Mouse (Mus musculus): Measurements from ENCODE around the gene Nrl.

The Nrl gene

DNA sequence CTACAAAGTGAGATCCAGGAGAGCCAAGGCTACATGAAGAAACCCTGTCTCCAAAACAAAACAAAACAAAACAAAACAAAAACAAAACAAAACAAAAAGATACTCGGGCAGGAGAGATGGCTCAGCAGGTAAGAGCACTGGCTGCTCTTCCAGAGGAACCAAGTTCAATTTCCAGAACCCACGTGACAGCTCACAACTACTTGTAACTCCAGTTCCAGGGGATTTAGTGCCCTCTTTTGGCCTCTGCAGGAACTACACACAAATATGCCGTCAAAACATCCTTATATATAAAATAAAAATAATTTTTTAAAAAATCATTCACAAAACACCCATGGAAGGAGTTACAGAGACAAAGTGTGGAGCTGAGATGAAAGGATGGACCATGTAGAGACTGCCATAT lies 3.2 kb upstream of the Nrl start:
- peak; percentile 48 for DNase-seq

GRCm38 (mm10) chr14:55526674-55527073 lies 1.9 kb upstream of the Nrl start:
- no peak for DNase-seq

- no peak for DNase-seq
These were observed 719 bp downstream of the Nrl start for GRCm38 (mm10) chr14:55524062-55524461.

- no peak for DNase-seq
These were observed 4.1 kb downstream of the Nrl start for GRCm38 (mm10) chr14:55520451-55521361.

- no peak for DNase-seq
These were observed 5.2 kb downstream of the Nrl start for GRCm38 (mm10) chr14:55519604-55520003.

- DNase-seq: no peak
These were observed 5.9 kb downstream of the Nrl start for GRCm38 (mm10) chr14:55518897-55519296.

- no peak for DNase-seq
These were observed 8.9 kb downstream of the Nrl start for GRCm38 (mm10) chr14:55515846-55516245.

DNA sequence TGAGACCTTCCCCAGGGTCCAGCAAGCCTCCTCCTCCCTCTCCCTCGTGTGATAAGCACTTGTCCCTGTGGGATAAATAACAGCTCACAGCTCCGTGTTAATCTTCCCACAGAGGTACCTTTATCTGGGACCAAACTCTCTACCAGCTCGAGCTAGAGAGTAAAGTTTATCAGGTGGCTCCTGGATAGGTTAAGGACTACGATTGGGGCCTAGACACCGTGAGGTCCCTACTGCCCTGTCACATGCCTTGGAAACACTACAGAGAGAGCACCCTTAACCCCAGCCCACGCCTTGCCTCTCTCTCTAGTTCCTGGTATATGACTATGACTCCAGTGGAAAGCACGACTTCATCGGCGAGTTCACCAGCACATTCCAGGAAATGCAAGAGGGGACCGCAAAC lies 10.9 kb downstream of the Nrl start:
- no peak for DNase-seq

GRCm38 (mm10) chr14:55511037-55511436 lies 13.7 kb downstream of the Nrl start:
- DNase-seq: no peak

DNA sequence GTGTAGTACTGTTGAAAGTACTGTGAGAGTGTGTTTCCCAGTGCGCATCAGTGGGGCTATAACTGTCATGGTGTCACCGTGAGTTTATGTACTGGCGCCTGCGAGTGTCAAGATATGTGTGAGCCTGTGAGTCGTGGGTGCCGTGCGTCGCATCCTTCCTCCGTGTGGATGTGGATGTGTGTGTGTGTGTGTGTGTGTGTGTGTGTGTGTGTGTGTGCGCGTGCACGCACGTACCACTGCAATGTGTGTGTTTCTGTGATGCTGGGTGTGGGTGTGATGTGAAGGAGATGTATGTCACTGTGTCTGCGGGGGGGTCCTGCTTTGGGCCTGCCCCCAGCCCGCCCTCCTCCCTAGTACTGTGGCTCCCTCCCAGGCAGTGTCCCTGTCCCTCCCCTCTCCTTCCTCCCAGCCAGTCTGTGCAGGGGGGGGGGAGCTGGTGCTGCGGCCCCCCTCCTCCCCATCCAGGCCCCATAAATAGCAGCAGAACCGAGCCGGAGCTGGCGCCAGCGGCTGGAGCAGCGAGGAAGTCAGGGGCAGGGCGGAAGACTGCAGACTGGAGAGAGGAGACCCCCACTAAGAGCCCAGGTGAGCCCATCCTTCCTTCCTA lies 14.6 kb downstream of the Nrl start, which contains the start of gene Cpne6:
Gene Cpne6 (plus strand): TSS at position 321 of the 607 bp plus-strand sequence.
- DNase-seq: no peak

GRCm38 (mm10) chr14:55509540-55509939 lies 15.2 kb downstream of the Nrl start:
- DNase-seq: no peak

DNA sequence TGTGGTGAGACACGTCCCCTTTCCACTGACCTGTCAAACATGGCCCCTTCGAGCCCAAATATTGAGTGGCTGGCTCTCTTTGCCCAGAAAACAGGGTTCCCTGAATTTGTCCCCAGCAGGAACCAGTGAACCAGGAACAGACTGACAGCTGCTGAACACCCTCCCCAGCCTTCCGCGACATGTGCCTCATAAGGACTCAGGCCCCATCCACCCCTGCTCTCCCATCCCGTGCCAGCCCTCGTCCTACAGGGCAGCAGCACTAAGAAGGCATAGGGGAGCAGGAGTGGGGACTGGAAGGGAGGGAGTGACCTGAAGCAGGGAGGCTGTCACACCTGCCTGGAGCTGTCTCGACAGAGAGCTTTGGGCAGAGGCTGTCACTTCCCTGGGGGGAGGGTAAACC lies 17.0 kb downstream of the Nrl start:
- DNase-seq: no peak

GRCm38 (mm10) chr14:55505612-55506011 lies 19.2 kb downstream of the Nrl start:
- DNase-seq: no peak

- peak; percentile 86 for DNase-seq
These were observed 27.3 kb downstream of the Nrl start for GRCm38 (mm10) chr14:55497449-55497821.

GRCm38 (mm10) chr14:55496761-55497448 lies 27.9 kb downstream of the Nrl start:
- DNase-seq: no peak

- DNase-seq: no peak
These were observed 29.1 kb downstream of the Nrl start for GRCm38 (mm10) chr14:55495509-55496240.

- DNase-seq: no peak
These were observed 32.7 kb downstream of the Nrl start for GRCm38 (mm10) chr14:55492103-55492502.

GRCm38 (mm10) chr14:55491291-55491833 lies 33.4 kb downstream of the Nrl start:
- DNase-seq: peak; percentile 93

- DNase-seq: peak; percentile 74
These were observed 34.2 kb downstream of the Nrl start, which contains the start of gene Carmil3 for GRCm38 (mm10) chr14:55490361-55491201. Gene Carmil3, plus strand, starts transcription at chr14:55490651.

DNA sequence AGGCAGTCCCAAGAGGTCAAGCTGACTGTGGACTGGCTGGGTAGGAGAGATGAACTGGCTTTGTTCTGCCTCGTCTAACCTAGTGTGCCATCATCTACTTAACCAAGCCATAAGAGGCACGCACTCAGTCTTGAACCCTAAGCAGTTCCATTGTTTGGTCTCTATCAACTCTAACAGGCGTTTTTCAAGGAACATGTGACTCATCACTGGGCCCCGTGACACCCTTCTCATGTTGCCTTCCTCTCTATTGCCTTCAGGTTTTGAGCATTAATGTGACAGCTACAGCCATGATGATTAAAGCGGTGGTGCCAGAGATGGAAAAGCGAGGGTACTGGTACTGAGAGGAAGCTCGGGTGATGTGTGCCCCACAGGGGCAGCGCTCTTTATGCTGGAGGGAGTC lies 37.9 kb downstream of the Nrl start:
- DNase-seq: no peak

GRCm38 (mm10) chr14:55484430-55485085 lies 40.2 kb downstream of the Nrl start:
- DNase-seq: no peak
